Mouse (Mus musculus) forebrain, postnatal 0 days (tissue): Measurements from ENCODE around the gene Olfr5. TPM values are rescaled to one million over a fixed set of nuclear protein-coding genes. Genes with fewer than 3 reads are reported as not detected.
A peak's percentile ranks its signal among the peaks of the same experiment; 100 is the strongest.
"Not testable (repeated sequence)": the region's sequence is repeated elsewhere in the genome, so short reads cannot be mapped to it uniquely, and the experiment has no call there.

Experiments
- ATAC-seq: fragments of 200-750 bp; cut with Nextera tagmentation; 2 replicates; pipeline ENCODE4 v1.8.0; 2017; ENCODE audit warnings: mild to moderate bottlenecking, moderate library complexity
- DNase-seq: peaks from one replicate; pipeline ENCODE4 v3.0.0-alpha.2; 2015
- H3K27ac ChIP-seq: fragments of 300-500 bp; sonication (generic); 2 replicates; pipeline ENCODE4 v1.5.1; 2014; ENCODE audit warnings: low read depth, mild to moderate bottlenecking, antibody characterized with exemption, low read length, moderate library complexity, mixed read lengths
- H3K27me3 ChIP-seq: fragments of 300-500 bp; sonication (generic); 2 replicates; pipeline ENCODE4 v1.6.1; 2014; ENCODE audit warnings: mild to moderate bottlenecking, low read length, mixed read lengths; ENCODE audit not compliant: insufficient read depth
- H3K36me3 ChIP-seq: fragments of 300-500 bp; sonication (generic); 2 replicates; pipeline ENCODE4 v1.6.1; 2014; ENCODE audit warnings: mild to moderate bottlenecking, moderate library complexity; ENCODE audit not compliant: insufficient read depth
- H3K4me1 ChIP-seq: fragments of 300-500 bp; sonication (generic); 2 replicates; pipeline ENCODE4 v1.6.1; 2014; ENCODE audit warnings: antibody characterized with exemption; ENCODE audit not compliant: insufficient read depth
- H3K4me2 ChIP-seq: fragments of 300-500 bp; sonication (generic); 2 replicates; pipeline ENCODE4 v1.6.1; 2014; ENCODE audit warnings: low read depth, mild to moderate bottlenecking, moderate library complexity
- H3K4me3 ChIP-seq: fragments of 300-500 bp; sonication (generic); 2 replicates; pipeline ENCODE4 v1.5.1; 2014; ENCODE audit warnings: low read depth, low read length, mixed read lengths
- H3K9ac ChIP-seq: fragments of 300-500 bp; sonication (generic); 2 replicates; pipeline ENCODE4 v1.6.1; 2014; ENCODE audit warnings: mild to moderate bottlenecking
- H3K9me3 ChIP-seq: fragments of 300-500 bp; sonication (generic); 2 replicates; pipeline ENCODE4 v1.6.1; 2016; ENCODE audit warnings: low read length
- CTCF ChIP-seq: sonication (generic); IDR thresholded peaks from 2 replicates; pipeline ENCODE4 v1.5.1; 2016; ENCODE audit warnings: antibody characterized with exemption, control low read depth, low read depth
- WGBS: fragments of 180-500 bp; shearing (Covaris S2); extraction: QIAGEN DNeasy Blood & Tissue Kit; methylation state at CpG from one replicate; pipeline ENCODE4 v1.1.7; 2014; 5-methylcytosine and 5-hydroxymethylcytosine counted together
- polyA plus RNA-seq: library from polyadenylated mRNA; unstranded; fragments of >200 nt; fragmentation: Nextera tagmentation; extraction: Ambion mirVana; gene quantifications from 2 replicates; pipeline ENCODE4 v1.2.1, GENCODE M21; 2015
- total RNA-seq: library from RNA; depleted of rRNA; stranded (reverse); fragments of >200 nt; gene quantifications from 2 replicates; pipeline ENCODE4 v1.2.3, GENCODE M21; 2014; rRNA removed

Olfr5 gene
- total RNA-seq (not detected in 2 replicates), polyA plus RNA-seq (not detected in 2 replicates)

DNA sequence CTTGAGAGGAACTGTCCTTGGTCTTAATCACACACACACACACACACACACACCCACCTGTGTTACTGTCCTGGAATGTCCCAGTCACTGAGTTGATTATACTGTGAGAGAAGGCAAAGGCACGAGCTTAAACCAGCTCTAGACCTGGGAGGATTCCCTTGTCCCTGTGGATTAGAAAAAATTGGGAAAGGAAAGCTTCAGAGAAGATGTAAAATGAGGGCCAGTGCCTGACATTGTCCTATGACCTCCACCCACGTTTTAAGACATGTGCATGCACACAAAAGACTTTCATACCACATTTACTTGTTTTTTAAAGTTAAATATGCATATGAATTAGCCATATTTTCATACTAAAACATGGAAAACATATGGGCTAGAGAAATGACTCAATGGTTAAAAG lies at the start of gene Olfr5:
Gene Olfr5 (minus strand): TSS at position 101 of the 400 bp plus-strand sequence.
- Histone ChIP-seq H3K4me2 (no peak within 1 kb of the TSS), H3K27ac (no peak within 1 kb of the TSS), H3K36me3 (no peaks in the 10 kb centered on the region), H3K9ac (no peak within 1 kb of the TSS), H3K4me3 (no peak within 1 kb of the TSS), H3K27me3 (no peaks in the 10 kb centered on the region), H3K4me1 (no peaks in the 10 kb centered on the region), H3K9me3 (no peaks in the 10 kb centered on the region)
- DNase-seq (no peak), ATAC-seq (no peak)
- no peak for TF ChIP-seq CTCF
- 15% methylated on average over 2 of the region's 2 CpGs for WGBS

DNA sequence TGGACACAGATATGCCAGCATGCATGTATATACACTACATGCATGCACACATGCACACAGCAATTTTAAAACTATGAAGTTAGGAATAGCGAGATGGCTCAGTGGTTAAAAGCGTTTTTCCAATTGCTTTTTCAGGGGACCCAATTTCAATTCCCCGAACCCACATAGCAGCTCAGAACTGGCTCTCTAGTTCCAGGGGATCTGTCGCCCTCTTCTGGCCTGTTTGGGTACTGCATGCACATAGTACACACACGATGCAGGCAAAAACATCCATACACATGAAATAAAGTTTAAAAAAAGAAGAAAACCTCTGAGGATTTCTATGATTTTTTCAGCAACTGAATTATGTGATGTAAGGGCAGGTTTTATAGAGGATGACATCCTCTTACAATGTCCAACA lies 39.4 kb upstream of the Olfr5 start:
- H3K36me3 ChIP-seq: no peaks in the 10 kb centered on the region
- H3K9me3 ChIP-seq: no peaks in the 10 kb centered on the region; the same call in 1 of the 2 replicates
- ATAC-seq (no peak), DNase-seq (peak; percentile 0)
- no peaks in the 10 kb centered on the region for H3K4me1 ChIP-seq
- 64% methylated on average over 5 of the region's 5 CpGs for WGBS
- no peak overlapping the region for H3K4me2 ChIP-seq
- peak; percentile 49 for TF ChIP-seq CTCF
- no peak overlapping the region for H3K27ac ChIP-seq
- no peak overlapping the region for H3K4me3 ChIP-seq
- no peaks in the 10 kb centered on the region for H3K27me3 ChIP-seq
- no peak overlapping the region for H3K9ac ChIP-seq

DNA sequence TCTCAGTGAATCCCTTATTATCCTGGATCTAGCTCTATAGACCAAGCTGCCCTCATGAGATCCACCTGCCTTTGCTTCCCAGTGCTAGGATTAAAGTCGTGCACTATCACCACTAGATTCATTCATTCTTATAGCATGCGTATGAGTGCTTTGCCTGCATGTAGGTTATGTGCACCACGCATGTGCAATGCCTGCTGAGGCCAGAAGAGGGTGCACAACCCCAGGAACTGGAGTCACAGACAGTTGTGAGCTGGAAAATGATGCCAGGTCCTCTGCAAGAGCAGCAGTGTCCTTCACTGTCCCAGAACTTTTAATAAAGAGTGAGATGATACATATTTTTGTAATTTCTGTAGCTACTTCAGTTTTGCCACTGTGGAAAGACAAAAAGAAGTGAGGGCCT lies 38.3 kb upstream of the Olfr5 start:
- WGBS: 68% methylated on average over 3 of the region's 3 CpGs
- H3K36me3 ChIP-seq: no peaks in the 10 kb centered on the region

GRCm38 (mm10) chr7:6522850-6523249 lies 36.1 kb upstream of the Olfr5 start, which contains the start of gene Olfr1349:
Gene Olfr1349 (minus strand): TSS chr7:6522950.
- TF ChIP-seq CTCF: no peak
- H3K4me2 ChIP-seq: no peak within 1 kb of the TSS
- no peak within 1 kb of the TSS for H3K9ac ChIP-seq
- WGBS: 83% methylated on average over 5 of the region's 5 CpGs
- no peaks in the 10 kb centered on the region for H3K27me3 ChIP-seq
- DNase-seq (no peak), ATAC-seq (no peak)
- H3K27ac ChIP-seq: no peak within 1 kb of the TSS
- H3K4me3 ChIP-seq: no peak within 1 kb of the TSS
- no peaks in the 10 kb centered on the region for H3K36me3 ChIP-seq
- no peaks in the 10 kb centered on the region for H3K4me1 ChIP-seq
- H3K9me3 ChIP-seq: no peaks in the 10 kb centered on the region; the same call in 1 of the 2 replicates

More for the DNA sequence above, 38.3 kb upstream of the Olfr5 start:
- Histone ChIP-seq H3K4me2 (no peak overlapping the region), H3K27ac (no peak overlapping the region), H3K9ac (no peak overlapping the region), H3K9me3 (no peaks in the 10 kb centered on the region; the same call in 1 of the 2 replicates), H3K4me1 (no peaks in the 10 kb centered on the region), H3K4me3 (no peak overlapping the region), H3K27me3 (no peaks in the 10 kb centered on the region)
- TF ChIP-seq CTCF: no peak
- ATAC-seq (no peak), DNase-seq (no peak)

GRCm38 (mm10) chr7:6521666-6522065 lies 34.9 kb upstream of the Olfr5 start:
- no peak for TF ChIP-seq CTCF
- 20% methylated on average over 1 of the region's 1 CpGs for WGBS

GRCm38 (mm10) chr7:6508648-6509047 lies 21.9 kb upstream of the Olfr5 start, which contains the start of gene Olfr1348:
Gene Olfr1348 (minus strand): TSS chr7:6508748.
- Histone ChIP-seq H3K4me2 (no peak within 1 kb of the TSS), H3K4me1 (no peaks in the 10 kb centered on the region), H3K36me3 (no peaks in the 10 kb centered on the region), H3K4me3 (no peak within 1 kb of the TSS), H3K9ac (no peak within 1 kb of the TSS), H3K27me3 (no peaks in the 10 kb centered on the region), H3K9me3 (0 out of 2 replicates have a peak, but pooled peaks cover 5% of the 10 kb centered on the region), H3K27ac (no peak within 1 kb of the TSS)
- 97% methylated on average over 1 of the region's 1 CpGs for WGBS
- ATAC-seq: no peak
- no peak for TF ChIP-seq CTCF
- DNase-seq: no peak

More at GRCm38 (mm10) chr7:6521666-6522065, 34.9 kb upstream of the Olfr5 start:
- Histone ChIP-seq H3K4me2 (no peak overlapping the region), H3K9ac (no peak overlapping the region), H3K27ac (no peak overlapping the region), H3K4me3 (no peak overlapping the region), H3K36me3 (no peaks in the 10 kb centered on the region), H3K27me3 (no peaks in the 10 kb centered on the region), H3K4me1 (no peaks in the 10 kb centered on the region), H3K9me3 (no peaks in the 10 kb centered on the region; the same call in 1 of the 2 replicates)
- no peak for ATAC-seq
- no peak for DNase-seq

- no peaks in the 10 kb centered on the region for H3K36me3 ChIP-seq
- WGBS: 57% methylated on average over 1 of the region's 1 CpGs
- no peak within 1 kb of the TSS for H3K4me3 ChIP-seq
- no peak for TF ChIP-seq CTCF
- H3K4me2 ChIP-seq: no peak within 1 kb of the TSS
- ATAC-seq: no peak
- no peak within 1 kb of the TSS for H3K9ac ChIP-seq
- no peak within 1 kb of the TSS for H3K27ac ChIP-seq
- no peaks in the 10 kb centered on the region for H3K4me1 ChIP-seq
- no peaks in the 10 kb centered on the region for H3K27me3 ChIP-seq
- 0 out of 2 replicates have a peak, but pooled peaks cover 5% of the 10 kb centered on the region for H3K9me3 ChIP-seq
- no peak for DNase-seq
Measured at GRCm38 (mm10) chr7:6499655-6500054, 12.9 kb upstream of the Olfr5 start, which contains the start of gene Olfr1347. Gene Olfr1347 (minus strand): TSS chr7:6499755.

- H3K4me3 ChIP-seq, H3K4me2 ChIP-seq, H3K27ac ChIP-seq, DNase-seq, ATAC-seq, H3K9me3 ChIP-seq, H3K9ac ChIP-seq, H3K27me3 ChIP-seq, H3K36me3 ChIP-seq, H3K4me1 ChIP-seq: not testable (repeated sequence)
- 84% methylated on average over 2 of the region's 2 CpGs for WGBS
Measured at GRCm38 (mm10) chr7:6477633-6478032, 9.1 kb downstream of the Olfr5 start.
